Comparison of ENCODE assay signal across 1 mouse cellular context in the genomic region with DNA sequence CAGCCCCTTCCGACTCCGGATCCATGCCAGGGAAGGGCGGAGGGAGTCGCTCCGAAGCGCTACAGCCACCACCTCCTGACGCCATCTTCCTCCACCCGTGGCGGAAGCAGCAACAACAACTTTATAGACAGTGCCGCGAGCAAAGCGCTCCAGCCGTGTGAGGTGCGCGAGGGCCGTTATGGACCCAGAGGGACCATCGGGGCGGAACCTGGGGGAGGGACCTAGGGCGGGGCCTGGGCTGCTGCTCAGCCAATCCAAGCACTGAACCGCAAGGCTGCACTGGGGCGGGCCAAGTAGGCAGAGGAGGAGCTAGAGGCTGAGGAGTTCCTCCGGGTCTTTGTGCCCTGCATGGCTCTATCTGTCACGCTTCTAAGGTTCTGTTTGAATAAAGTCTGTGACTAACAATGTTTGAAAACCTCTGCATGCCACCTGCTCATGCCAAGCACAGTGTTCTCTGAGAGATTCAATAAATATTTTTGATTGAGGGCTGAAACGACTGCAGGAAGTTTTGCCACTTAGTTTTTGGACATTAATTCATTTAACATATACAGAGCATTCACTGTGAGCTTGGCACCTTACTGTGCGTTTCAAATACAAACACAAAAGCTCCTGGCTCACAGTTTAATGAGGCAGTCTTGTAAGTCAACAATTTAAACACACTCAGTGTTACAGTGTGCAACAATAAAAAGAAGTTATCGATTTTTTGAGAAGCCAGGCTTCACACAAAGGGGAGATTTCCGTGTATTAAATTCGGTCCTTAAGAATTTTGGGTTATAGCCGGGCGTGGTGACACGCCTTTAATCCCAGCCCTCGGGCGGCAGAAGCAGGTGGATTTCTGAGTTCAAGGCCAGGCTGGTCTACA.
TF ChIP-seq lines count a peak whose summit lies in the region.

No protein-coding gene starts in this region.

TF ChIP-seq in CH12.LX, 34 proteins besides CTCF, POLR2A, EP300 and RAD21:
- 0 out of 2 replicates have a peak, but pooled peaks have one; percentile 25 for TF ChIP-seq UBTF (IDR thresholded peaks at IDR 0.05; ENCODE audit: low read depth, low read length)
- no peak for TF ChIP-seq MAFK (IDR thresholded peaks at IDR 0.05; ENCODE audit: insufficient replicate concordance, low read length)
- TF ChIP-seq TCF12 (IDR thresholded peaks at IDR 0.05; ENCODE audit: low read depth, low read length) = peak; percentile 94
- TF ChIP-seq GABPA (IDR thresholded peaks at IDR 0.05; ENCODE audit: insufficient replicate concordance, low read depth, low read length) = no peak; the same call in 1 of the 2 replicates
- TF ChIP-seq ZC3H11A (IDR thresholded peaks at IDR 0.05; ENCODE audit: low read depth, low read length) = no peak
- TF ChIP-seq MYC (IDR thresholded peaks at IDR 0.05; ENCODE audit: low read depth, low read length) = peak; percentile 87; the same call in 1 of the 2 replicates
- no peak for TF ChIP-seq SMC3 (IDR thresholded peaks at IDR 0.05; ENCODE audit: low read depth, low read length)
- peak; percentile 75 for TF ChIP-seq NRF1 (IDR thresholded peaks at IDR 0.05; ENCODE audit: low read depth, low read length)
- TF ChIP-seq MXI1 (IDR thresholded peaks at IDR 0.05; ENCODE audit: low read depth, low read length) = peak; percentile 77
- TF ChIP-seq MEF2A (IDR thresholded peaks at IDR 0.05; ENCODE audit: borderline replicate concordance, low read depth, low read length) = no peak
- no peak for TF ChIP-seq ZKSCAN1 (IDR thresholded peaks at IDR 0.05; ENCODE audit: borderline replicate concordance, low read depth, low read length)
- TF ChIP-seq E2F4 (IDR thresholded peaks at IDR 0.05; ENCODE audit: insufficient replicate concordance, low read depth, low read length) = no peak
- TF ChIP-seq ETS1 (conservative IDR thresholded peaks at IDR 0.05; ENCODE audit: low read depth, low read length) = 0 out of 2 replicates have a peak, but pooled peaks have one; percentile 33
- no peak; the same call in 1 of the 2 replicates for TF ChIP-seq MAZ (IDR thresholded peaks at IDR 0.05; ENCODE audit: low read depth, low read length)
- no peak for TF ChIP-seq JUND (conservative IDR thresholded peaks at IDR 0.05; ENCODE audit: low read depth, low read length)
- TF ChIP-seq NELFE (IDR thresholded peaks at IDR 0.05; ENCODE audit: low read depth, low read length) = peak; percentile 90
- TF ChIP-seq BHLHE40 (IDR thresholded peaks at IDR 0.05; ENCODE audit: low read depth, low read length) = 0 out of 2 replicates have a peak, but pooled peaks have one; percentile 45
- TF ChIP-seq MAX (IDR thresholded peaks at IDR 0.05; ENCODE audit: low read length) = peak; percentile 83; the same call in 1 of the 2 replicates
- TF ChIP-seq SIN3A (IDR thresholded peaks at IDR 0.05; ENCODE audit: low read length) = peak; percentile 95
- TF ChIP-seq USF1 (IDR thresholded peaks at IDR 0.05; ENCODE audit: low read depth, low read length) = no peak
- TF ChIP-seq ELF1 (IDR thresholded peaks at IDR 0.05; ENCODE audit: low read depth, low read length) = peak; percentile 87
- TF ChIP-seq USF2 (conservative IDR thresholded peaks at IDR 0.05; ENCODE audit: low read depth, low read length) = no peak
- TF ChIP-seq TBP (conservative IDR thresholded peaks at IDR 0.05; ENCODE audit: low read depth, low read length) = peak; percentile 57; the same call in 1 of the 2 replicates
- peak; percentile 91 for TF ChIP-seq HCFC1 (IDR thresholded peaks at IDR 0.05; ENCODE audit: low read depth, low read length)
- TF ChIP-seq ZNF384 (IDR thresholded peaks at IDR 0.05; ENCODE audit: low read depth, low read length) = peak; percentile 16; the same call in 1 of the 2 replicates
- no peak for TF ChIP-seq POLR2AphosphoS2 (IDR thresholded peaks at IDR 0.05; ENCODE audit: low read depth, low read length)
- TF ChIP-seq ZMIZ1 (IDR thresholded peaks at IDR 0.05; ENCODE audit: low read depth, low read length) = peak; percentile 60; the same call in 1 of the 2 replicates
- no peak for TF ChIP-seq JUN (IDR thresholded peaks at IDR 0.05; ENCODE audit: insufficient read depth, low read depth, low read length)
- no peak for TF ChIP-seq PAX5 (IDR thresholded peaks at IDR 0.05; ENCODE audit: low read length)
- TF ChIP-seq KAT2A (IDR thresholded peaks at IDR 0.05; ENCODE audit: insufficient replicate concordance, low read length) = peak; percentile 74; the same call in 1 of the 2 replicates
- no peak for TF ChIP-seq CHD1 (IDR thresholded peaks at IDR 0.05; ENCODE audit: low read depth, low read length)
- 0 out of 2 replicates have a peak, but pooled peaks have one; percentile 10 for TF ChIP-seq CHD2 (IDR thresholded peaks at IDR 0.05; ENCODE audit: low read length)
- TF ChIP-seq IRF4 (IDR thresholded peaks at IDR 0.05; ENCODE audit: low read depth, low read length) = peak; percentile 32; the same call in 1 of the 2 replicates
- TF ChIP-seq RCOR1 (conservative IDR thresholded peaks at IDR 0.05; ENCODE audit: low read depth, low read length) = no peak
